ENCODE assay signal across 8 mouse cellular contexts in the genomic region with DNA sequence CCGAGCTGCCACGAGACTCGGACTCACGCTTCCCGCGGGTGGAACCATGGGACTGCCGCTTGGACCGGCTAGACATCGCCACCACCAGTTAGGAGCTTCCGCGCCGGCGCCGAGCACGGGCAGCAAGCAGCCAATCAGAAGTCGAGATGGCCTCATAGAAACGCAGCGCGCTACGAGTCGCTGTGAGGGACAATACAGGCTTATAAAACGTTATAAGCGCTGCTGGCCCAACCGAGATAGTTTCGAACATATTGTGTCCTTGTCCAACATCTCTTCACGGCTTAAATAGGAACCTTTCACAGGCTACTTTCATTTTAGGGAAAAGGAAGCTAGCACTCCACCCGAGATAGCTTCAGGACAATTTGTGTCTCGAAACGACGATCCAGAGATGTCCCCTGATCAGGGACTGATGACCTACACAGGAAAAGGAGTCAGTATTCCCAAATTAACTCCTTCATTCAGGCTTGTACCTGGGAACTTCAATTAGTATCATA. TPM values are rescaled to one million over a fixed set of nuclear protein-coding genes. Genes with fewer than 3 reads are reported as not detected.
DNase-seq lines count a peak whose midpoint lies in the region; ATAC-seq lines count a peak whose summit lies in the region.

A gene (minus strand): TSS at position 111 of the 494 bp plus-strand sequence.

- ATAC-seq in inflammation-experienced regulatory T-cells, adult 6 months = peak; percentile 77
- ATAC-seq in megakaryocyte-erythroid progenitor cell, adult 5-6 weeks (replicated peaks; ENCODE audit: low FRiP score, low TSS enrichment, poor library complexity, severe bottlenecking) = peak; percentile 85

- intact Hi-C loops in gastrocnemius, postnatal 14 days (cut with DNase I; ENCODE audit: low total_unique reads) = no loop called here
- intact Hi-C loops in left cerebral cortex, postnatal 10 days (cut with DNase I) = no loop called here

- peak; percentile 94 to 98 for DNase-seq in adrenal gland, adult (ENCODE audit: inconsistent age in 2 of 2, low spot score in 1 of 2)
- peak; percentile 97 for DNase-seq in embryo, embryonic 10.5 days (ENCODE audit: low spot score)
- DNase-seq in gastrocnemius, postnatal 14 days = peak; percentile 92
- peak; percentile 95 to 96 for DNase-seq in left cerebral cortex, postnatal 10 days (ENCODE audit: extremely low spot score in 1 of 2, low spot score in 2 of 2)
- peak; percentile 95 for DNase-seq in right cerebral cortex, postnatal 25 days
- peak; percentile 87 to 92 for DNase-seq in urinary bladder, postnatal 4 days (ENCODE audit: low spot score in 2 of 2)

RNA-seq across cellular contexts. Expression of the gene that starts here (rescaled TPM):
- total RNA-seq in gastrocnemius, postnatal 14 days (2021) = 10 to 100 TPM; 16.7 to 17.2 TPM
- 10 to 100 TPM; 16.5 to 26.1 (median 20.8) TPM for polyA plus RNA-seq in inflammation-experienced regulatory T-cells, adult 6 months (2017; shearing (Covaris generic))
- 10 to 100 TPM; 31.8 to 33.6 TPM for total RNA-seq in left cerebral cortex, postnatal 10 days (2021)
- 66.8 and 72.5 TPM in 2 replicates for total RNA-seq in megakaryocyte-erythroid progenitor cell, adult 5-6 weeks (2014; fragmentation: Nextera tagmentation)
- 121 and 147 TPM in 2 replicates for total RNA-seq in megakaryocyte-erythroid progenitor cell, adult 5-6 weeks (2017)

Comparison
In these comparisons a context has a peak if more than half of its experiments do, and no peak if none do; other contexts are left out.
1. Peak in every context shown above with its lines: DNase-seq and ATAC-seq.